Mouse (Mus musculus) granulocyte monocyte progenitor cell, adult 5-6 weeks (primary cell): ENCODE measurements around the gene Gm48551. TPM values are rescaled to one million over a fixed set of nuclear protein-coding genes. Genes with fewer than 3 reads are reported as not detected.

Source experiments
- total RNA-seq, 2 experiments: library from RNA; stranded (forward) in 1 of 2; stranded (reverse) in 1 of 2; fragments of 200-712, 200-1000 nt in 1 of 2; fragments of >200 nt in 1 of 2; fragmentation: Nextera tagmentation in 1 of 2; gene quantifications; 2 replicates each; pipeline ENCODE4 v1.2.3; 2014 to 2017

Gm48551 gene
- total RNA-seq, 2 experiments from 2014 or later = 4.0 TPM; not detected in 1

Other genes starting within 250 kb of the Gm48551 start
Only the 30 nearest of the 35 such genes appear.
- 6.3 and 22.9 TPM in 2 replicates for gene Pias4, start 216.5 kb upstream of the Gm48551 start, total RNA-seq (2014; fragmentation: Nextera tagmentation)
- gene Pias4, start 216.5 kb upstream of the Gm48551 start, total RNA-seq (2017) = 7.8 and 8.1 TPM in 2 replicates
- gene Eef2, start 207.8 kb upstream of the Gm48551 start, total RNA-seq (2014; fragmentation: Nextera tagmentation) = 843 and 1,029 TPM in 2 replicates
- gene Eef2, start 207.8 kb upstream of the Gm48551 start, total RNA-seq (2017) = 1,504 and 1,576 TPM in 2 replicates
- 25.7 and 40.8 TPM in 2 replicates for gene Dapk3, start 201.5 kb upstream of the Gm48551 start, total RNA-seq (2014; fragmentation: Nextera tagmentation)
- 20.5 and 33.0 TPM in 2 replicates for gene Dapk3, start 201.5 kb upstream of the Gm48551 start, total RNA-seq (2017)
- gene 4930442H23Rik, start 200.6 kb upstream of the Gm48551 start, total RNA-seq (2014; fragmentation: Nextera tagmentation) = not detected in 2 replicates
- gene 4930442H23Rik, start 200.6 kb upstream of the Gm48551 start, total RNA-seq (2017) = not detected in 2 replicates
- gene Nmrk2, start 182.4 kb upstream of the Gm48551 start, total RNA-seq (2014; fragmentation: Nextera tagmentation) = not detected in 2 replicates
- not detected in 2 replicates for gene Nmrk2, start 182.4 kb upstream of the Gm48551 start, total RNA-seq (2017)
- not detected in 2 replicates for gene Atcay, start 153.6 kb upstream of the Gm48551 start, total RNA-seq (2014; fragmentation: Nextera tagmentation)
- not detected in 2 replicates for gene Atcay, start 153.6 kb upstream of the Gm48551 start, total RNA-seq (2017)
- not detected in 2 replicates for gene Zfr2, start 151.3 kb upstream of the Gm48551 start, total RNA-seq (2014; fragmentation: Nextera tagmentation)
- gene Zfr2, start 151.3 kb upstream of the Gm48551 start, total RNA-seq (2017) = 0.13 TPM in 1 of 2 replicates, not detected in the other
- gene Matk, start 131.5 kb upstream of the Gm48551 start, total RNA-seq (2014; fragmentation: Nextera tagmentation) = 16.8 and 35.6 TPM in 2 replicates
- gene Matk, start 131.5 kb upstream of the Gm48551 start, total RNA-seq (2017) = 39.1 and 43.9 TPM in 2 replicates
- 94.0 and 105 TPM in 2 replicates for gene Mrpl54, start 117.5 kb upstream of the Gm48551 start, total RNA-seq (2014; fragmentation: Nextera tagmentation)
- 161 and 185 TPM in 2 replicates for gene Mrpl54, start 117.5 kb upstream of the Gm48551 start, total RNA-seq (2017)
- gene Apba3, start 117.5 kb upstream of the Gm48551 start, total RNA-seq (2014; fragmentation: Nextera tagmentation) = 19.7 and 29.1 TPM in 2 replicates
- 14.2 and 19.9 TPM in 2 replicates for gene Apba3, start 117.5 kb upstream of the Gm48551 start, total RNA-seq (2017)
- gene Tjp3, start 92.9 kb upstream of the Gm48551 start, total RNA-seq (2014; fragmentation: Nextera tagmentation) = 1.0 and 8.4 TPM in 2 replicates
- 1.3 and 6.2 TPM in 2 replicates for gene Tjp3, start 92.9 kb upstream of the Gm48551 start, total RNA-seq (2017)
- gene Pip5k1c, start 91.5 kb upstream of the Gm48551 start, total RNA-seq (2014; fragmentation: Nextera tagmentation) = 32.4 and 42.7 TPM in 2 replicates
- 24.7 and 32.7 TPM in 2 replicates for gene Pip5k1c, start 91.5 kb upstream of the Gm48551 start, total RNA-seq (2017)
- gene Cactin, start 63.4 kb upstream of the Gm48551 start, total RNA-seq (2014; fragmentation: Nextera tagmentation) = 16.2 and 16.3 TPM in 2 replicates
- gene Cactin, start 63.4 kb upstream of the Gm48551 start, total RNA-seq (2017) = 19.4 and 26.5 TPM in 2 replicates
- not detected in 2 replicates for gene Tbxa2r, start 55.7 kb upstream of the Gm48551 start, total RNA-seq (2014; fragmentation: Nextera tagmentation)
- 0.09 TPM in 1 of 2 replicates, not detected in the other for gene Tbxa2r, start 55.7 kb upstream of the Gm48551 start, total RNA-seq (2017)
- gene Gipc3, start 41.2 kb upstream of the Gm48551 start, total RNA-seq (2014; fragmentation: Nextera tagmentation) = not detected in 2 replicates
- gene Gipc3, start 41.2 kb upstream of the Gm48551 start, total RNA-seq (2017) = not detected in 2 replicates
- gene Hmg20b, start 34.0 kb upstream of the Gm48551 start, total RNA-seq (2014; fragmentation: Nextera tagmentation) = 19.1 and 43.4 TPM in 2 replicates
- gene Hmg20b, start 34.0 kb upstream of the Gm48551 start, total RNA-seq (2017) = 29.8 and 35.5 TPM in 2 replicates
- gene Mfsd12, start 27.0 kb upstream of the Gm48551 start, total RNA-seq (2014; fragmentation: Nextera tagmentation) = 12.0 and 17.5 TPM in 2 replicates
- 10.8 and 11.5 TPM in 2 replicates for gene Mfsd12, start 27.0 kb upstream of the Gm48551 start, total RNA-seq (2017)
- not detected in 2 replicates for gene 4930404N11Rik, start 18.6 kb upstream of the Gm48551 start, total RNA-seq (2014; fragmentation: Nextera tagmentation)
- 0.10 and 0.26 TPM in 2 replicates for gene 4930404N11Rik, start 18.6 kb upstream of the Gm48551 start, total RNA-seq (2017)
- gene Fzr1, start 6.0 kb upstream of the Gm48551 start, total RNA-seq (2014; fragmentation: Nextera tagmentation) = 14.8 and 17.0 TPM in 2 replicates
- gene Fzr1, start 6.0 kb upstream of the Gm48551 start, total RNA-seq (2017) = 13.5 and 15.3 TPM in 2 replicates
- 12.2 and 34.9 TPM in 2 replicates for gene Dohh, start within 50 bp of the Gm48551 start, total RNA-seq (2014; fragmentation: Nextera tagmentation)
- 41.8 and 46.2 TPM in 2 replicates for gene Dohh, start within 50 bp of the Gm48551 start, total RNA-seq (2017)
- gene Gm48552, start 4.5 kb downstream of the Gm48551 start, total RNA-seq (2014; fragmentation: Nextera tagmentation) = 2.2 TPM in 1 of 2 replicates, not detected in the other
- not detected in 2 replicates for gene Gm48552, start 4.5 kb downstream of the Gm48551 start, total RNA-seq (2017)
- 37.5 and 43.6 TPM in 2 replicates for gene Smim24, start 8.6 kb downstream of the Gm48551 start, total RNA-seq (2014; fragmentation: Nextera tagmentation)
- gene Smim24, start 8.6 kb downstream of the Gm48551 start, total RNA-seq (2017) = 11.5 and 13.3 TPM in 2 replicates
- 39.6 and 41.7 TPM in 2 replicates for gene Nfic, start 71.2 kb downstream of the Gm48551 start, total RNA-seq (2014; fragmentation: Nextera tagmentation)
- 5.3 and 10.5 TPM in 2 replicates for gene Nfic, start 71.2 kb downstream of the Gm48551 start, total RNA-seq (2017)
- gene Celf5, start 98.2 kb downstream of the Gm48551 start, total RNA-seq (2014; fragmentation: Nextera tagmentation) = not detected in 2 replicates
- gene Celf5, start 98.2 kb downstream of the Gm48551 start, total RNA-seq (2017) = not detected in 2 replicates
- gene Ncln, start 111.9 kb downstream of the Gm48551 start, total RNA-seq (2014; fragmentation: Nextera tagmentation) = 124 and 140 TPM in 2 replicates
- 83.1 and 128 TPM in 2 replicates for gene Ncln, start 111.9 kb downstream of the Gm48551 start, total RNA-seq (2017)
- gene S1pr4, start 115.7 kb downstream of the Gm48551 start, total RNA-seq (2014; fragmentation: Nextera tagmentation) = 7.8 and 10.5 TPM in 2 replicates
- 7.0 and 9.2 TPM in 2 replicates for gene S1pr4, start 115.7 kb downstream of the Gm48551 start, total RNA-seq (2017)
- 30.0 and 31.7 TPM in 2 replicates for gene Gna15, start 139.8 kb downstream of the Gm48551 start, total RNA-seq (2014; fragmentation: Nextera tagmentation)
- 23.8 and 34.6 TPM in 2 replicates for gene Gna15, start 139.8 kb downstream of the Gm48551 start, total RNA-seq (2017)
- gene Gna11, start 160.7 kb downstream of the Gm48551 start, total RNA-seq (2014; fragmentation: Nextera tagmentation) = 17.0 and 25.7 TPM in 2 replicates
- gene Gna11, start 160.7 kb downstream of the Gm48551 start, total RNA-seq (2017) = 4.9 and 6.4 TPM in 2 replicates
- 216 and 220 TPM in 2 replicates for gene Aes, start 175.0 kb downstream of the Gm48551 start, total RNA-seq (2014; fragmentation: Nextera tagmentation)
- gene Aes, start 175.0 kb downstream of the Gm48551 start, total RNA-seq (2017) = 151 and 250 TPM in 2 replicates
- gene Tle2, start 190.1 kb downstream of the Gm48551 start, total RNA-seq (2014; fragmentation: Nextera tagmentation) = 4.4 and 5.0 TPM in 2 replicates
- gene Tle2, start 190.1 kb downstream of the Gm48551 start, total RNA-seq (2017) = 0.17 and 2.4 TPM in 2 replicates